Mouse (Mus musculus): ENCODE data around the gene Chrdl2.
A peak's percentile ranks its signal among the peaks of the same experiment; 100 is the strongest.

Chrdl2 gene

DNA sequence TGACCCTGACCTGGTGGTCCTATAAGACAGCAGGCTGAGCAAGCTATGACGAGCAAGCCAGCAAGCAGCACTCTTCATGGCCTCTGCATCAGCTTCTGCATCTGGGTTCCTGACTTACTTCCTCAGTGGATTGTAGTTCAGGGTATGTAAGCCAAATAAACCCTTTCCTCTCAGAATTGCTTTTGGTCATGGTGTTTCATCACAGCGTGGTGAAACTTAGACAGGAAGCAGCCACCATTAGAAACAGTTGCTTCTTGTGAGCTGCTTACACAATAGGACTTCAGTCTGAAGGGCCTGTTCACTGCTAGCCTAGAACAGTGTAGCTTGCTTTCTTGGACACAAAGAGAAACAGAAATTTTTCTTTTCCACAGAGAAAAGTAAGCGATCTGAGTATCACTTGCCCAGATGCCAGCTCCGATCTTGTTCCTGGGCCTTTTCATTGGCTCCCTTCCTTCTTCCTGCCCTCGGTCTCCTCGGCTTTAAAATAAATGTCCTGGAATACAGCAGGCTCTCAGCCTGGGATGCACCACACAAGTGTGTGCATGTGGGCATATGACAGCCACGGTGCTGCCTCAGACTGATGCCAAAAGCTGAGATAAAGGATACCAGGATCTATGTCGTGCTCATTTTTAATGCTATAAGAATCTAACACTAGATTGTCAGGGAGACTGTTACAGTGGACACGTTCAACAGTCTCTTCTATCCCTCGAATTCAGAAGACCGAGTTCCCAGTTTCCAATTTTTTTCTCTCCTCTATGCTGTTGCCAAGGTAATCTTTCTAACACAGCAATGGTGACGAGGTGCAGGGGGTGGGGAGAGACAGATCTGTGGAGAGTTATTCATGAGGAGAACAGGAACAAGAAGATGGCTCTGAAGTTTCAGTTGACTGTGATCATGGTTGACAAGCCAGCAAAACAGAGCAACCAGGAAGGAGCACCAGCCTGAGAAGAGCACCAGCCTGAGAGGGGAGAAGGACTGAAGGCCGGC lies 23.4 kb upstream of the Chrdl2 start:
- DNase-seq (ENCODE audit: low spot score): no peak

DNA sequence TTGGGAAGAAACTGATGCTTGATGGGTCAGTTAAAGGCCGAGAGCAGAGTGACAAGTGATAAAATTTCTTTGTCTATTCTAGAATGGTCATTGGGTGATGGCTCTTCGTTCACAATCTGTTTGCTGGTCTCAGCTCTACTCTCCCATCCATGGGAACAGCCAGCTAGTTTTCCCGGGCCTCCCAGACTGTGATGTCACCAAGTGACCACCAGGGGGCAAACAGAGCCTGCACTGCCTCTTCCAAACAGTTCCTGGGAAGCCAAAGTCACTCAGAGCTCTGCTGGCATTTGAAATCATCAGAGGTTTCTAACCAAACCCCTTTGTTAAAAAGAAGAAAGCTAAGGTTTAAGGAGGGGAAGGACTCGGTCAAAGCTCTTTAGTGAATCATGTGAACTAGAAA lies 17.2 kb upstream of the Chrdl2 start:
- peak; percentile 93 for DNase-seq (ENCODE audit: low spot score)

DNA sequence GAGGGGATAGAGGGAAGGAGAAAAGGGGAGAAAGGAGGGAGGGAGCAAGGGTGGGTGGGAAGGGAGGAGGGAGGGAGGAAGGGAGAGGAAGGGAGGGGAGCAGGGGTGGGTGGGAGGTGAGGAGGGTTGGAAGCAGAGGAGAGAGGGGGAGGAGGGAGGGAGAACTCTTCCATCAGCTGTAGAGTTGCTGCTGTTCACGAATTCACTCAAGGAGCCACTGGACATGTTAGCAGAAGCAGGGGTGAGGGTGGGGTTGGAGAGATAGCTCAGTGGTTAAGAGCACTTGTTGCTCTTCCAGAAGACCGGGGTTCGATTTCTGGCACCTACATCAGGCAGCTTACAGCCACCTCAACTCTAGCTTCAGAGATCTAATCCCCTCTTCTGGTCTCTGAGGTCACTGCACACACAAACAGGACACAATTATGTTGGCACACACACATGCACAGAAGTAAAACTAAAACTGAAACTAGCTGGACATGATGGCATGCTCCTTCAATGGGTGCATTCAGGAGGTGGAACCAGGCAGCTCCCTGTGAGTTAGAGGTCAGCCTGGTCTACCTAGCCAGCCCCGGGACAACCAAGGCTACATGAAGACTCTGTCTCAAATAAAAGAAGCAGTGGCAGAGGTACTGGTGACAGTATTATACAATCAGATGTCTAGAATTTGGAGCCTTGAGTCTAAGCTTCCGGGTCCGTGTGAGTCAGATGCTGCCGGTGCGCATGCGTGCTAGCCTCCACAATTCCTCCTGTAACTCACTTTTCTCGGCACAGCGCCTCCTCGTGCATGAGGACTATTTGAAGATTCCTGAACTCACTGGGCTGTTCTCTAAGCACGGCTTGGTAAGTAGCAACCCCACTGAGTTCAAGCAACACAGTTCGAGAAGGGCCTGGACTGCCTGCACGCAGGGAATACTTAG lies 15.9 kb upstream of the Chrdl2 start:
- DNase-seq (ENCODE audit: low spot score): peak; percentile 67

DNA sequence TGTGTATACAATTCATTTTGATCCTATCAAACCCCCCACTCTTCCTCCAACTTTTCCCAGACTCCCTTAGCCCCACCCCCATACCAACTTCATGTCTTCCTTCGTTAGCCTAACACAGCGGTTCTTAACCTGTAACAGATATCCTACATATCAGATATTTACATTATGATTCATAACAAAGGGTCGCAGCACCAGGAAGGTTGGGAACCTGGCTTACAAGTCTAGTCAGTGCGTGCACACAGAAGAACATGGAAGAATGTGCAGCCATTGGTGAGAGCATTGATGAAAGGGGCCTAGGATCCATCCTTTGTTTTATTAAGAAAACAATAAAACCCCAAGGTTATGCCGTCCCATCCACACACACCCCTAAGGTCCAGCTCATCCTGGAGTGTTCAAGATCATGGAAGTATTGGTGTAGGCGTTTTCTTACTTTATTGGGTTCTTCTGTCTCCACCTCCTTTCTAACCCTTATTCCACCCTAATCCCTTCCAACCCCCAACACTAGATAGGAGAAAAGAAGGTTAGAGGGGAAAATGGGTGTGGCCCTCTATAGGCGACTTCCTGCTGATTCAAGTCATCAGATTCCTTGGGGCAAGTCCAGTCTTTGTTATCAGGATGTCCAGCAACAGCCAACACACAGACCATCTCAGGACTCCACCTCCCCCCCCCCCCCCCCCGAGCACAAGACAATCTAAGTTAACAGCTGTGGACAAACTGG lies 14.8 kb upstream of the Chrdl2 start:
- no peak for DNase-seq (ENCODE audit: low spot score)

DNA sequence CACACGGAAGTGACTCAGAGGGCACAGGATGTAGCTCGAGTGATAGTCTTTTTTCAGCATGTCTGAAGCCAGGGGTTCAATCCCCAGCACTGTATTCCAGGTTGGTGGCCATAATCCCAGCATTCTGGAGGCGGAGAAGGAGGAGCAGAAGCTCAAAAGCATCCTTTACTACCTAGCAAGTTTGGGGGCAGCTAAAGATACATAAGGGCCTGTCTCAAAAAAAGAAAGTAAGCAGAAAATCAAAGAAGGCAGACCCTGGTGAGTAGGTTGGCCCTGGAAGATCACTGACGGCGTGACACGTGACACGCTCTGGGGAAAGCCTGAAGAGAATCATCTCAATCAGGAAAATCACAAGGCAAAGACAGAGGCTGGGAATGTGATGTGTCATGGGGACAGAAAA lies 12.8 kb upstream of the Chrdl2 start:
- no peak for DNase-seq (ENCODE audit: low spot score)

DNA sequence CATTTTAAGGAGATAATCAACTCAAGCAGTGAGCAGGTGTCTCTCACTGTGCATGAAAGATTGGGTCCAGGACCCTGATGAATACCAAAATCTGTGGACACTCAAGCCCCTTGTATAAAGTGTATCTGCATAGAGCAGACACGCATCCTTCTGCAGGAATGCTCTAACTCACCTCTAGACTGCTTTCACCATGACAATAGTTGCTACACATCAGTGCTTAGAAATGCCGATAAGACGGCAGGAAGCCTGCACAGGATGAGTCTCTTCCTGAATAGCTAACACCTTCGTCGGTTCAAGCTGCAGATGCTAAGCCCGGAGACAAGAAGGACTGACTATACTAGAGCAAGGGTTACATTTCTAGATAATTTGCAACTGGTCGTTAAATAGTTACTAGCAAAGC lies 10.8 kb upstream of the Chrdl2 start:
- no peak for DNase-seq (ENCODE audit: low spot score)

DNA sequence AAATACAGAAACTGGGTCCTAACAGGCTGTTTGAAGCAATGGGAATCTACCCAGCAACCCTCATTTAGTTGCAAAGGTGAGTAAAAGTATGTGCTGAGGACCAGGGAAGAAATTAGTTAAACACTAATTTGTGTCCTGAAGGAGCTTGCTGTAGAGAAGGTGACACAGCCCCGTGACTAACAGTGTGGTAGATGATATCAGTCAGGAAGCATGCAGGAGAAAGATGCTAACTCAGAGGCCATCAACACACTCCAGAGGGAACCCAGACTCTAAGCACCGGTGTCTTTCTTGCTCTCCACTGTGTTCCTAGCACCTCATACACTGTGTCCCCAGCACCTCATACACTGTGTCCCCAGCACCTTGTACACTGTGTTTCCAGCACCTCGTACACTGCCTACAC lies 7.3 kb upstream of the Chrdl2 start:
- DNase-seq (ENCODE audit: low spot score): no peak

DNA sequence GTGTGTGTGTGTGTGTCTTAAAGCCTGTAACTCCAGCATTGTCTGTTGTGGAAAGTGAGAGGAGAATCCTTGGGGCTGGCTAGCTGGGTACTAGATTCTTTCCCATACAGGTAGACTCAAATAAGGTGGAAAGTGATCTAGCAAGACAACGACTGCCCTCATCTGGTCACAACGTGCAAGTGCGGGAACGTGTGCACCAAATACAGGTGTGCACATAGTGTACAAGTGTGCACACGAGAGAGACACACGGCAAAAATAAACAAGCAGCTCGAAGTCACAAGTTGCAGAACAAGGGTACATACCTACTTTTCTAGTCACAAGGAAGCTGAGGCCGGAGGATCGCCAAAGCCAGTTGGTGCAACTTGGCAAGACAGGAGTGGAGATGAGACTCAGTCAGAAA lies 2.2 kb upstream of the Chrdl2 start:
- DNase-seq (ENCODE audit: low spot score): no peak

DNA sequence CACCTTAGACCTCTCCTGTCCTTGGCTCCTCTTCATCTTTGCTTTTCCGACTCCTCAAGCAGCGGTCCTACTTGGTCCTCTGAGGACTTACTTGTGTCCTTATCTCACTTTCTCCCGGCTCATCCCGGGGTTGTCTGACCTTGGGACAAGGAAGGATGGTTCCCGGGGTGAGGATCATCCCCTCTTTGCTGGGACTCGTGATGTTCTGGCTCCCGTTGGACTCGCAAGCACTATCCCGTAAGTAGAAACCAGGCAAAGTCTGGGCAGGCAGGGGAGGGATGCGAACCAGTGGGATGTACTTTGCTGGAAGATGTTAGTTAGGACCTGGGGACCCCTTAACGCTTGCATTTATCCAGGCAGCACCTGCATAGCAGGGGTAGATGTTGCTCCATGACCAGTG lies 439 bp downstream of the Chrdl2 start:
- no peak for DNase-seq (ENCODE audit: low spot score)

DNA sequence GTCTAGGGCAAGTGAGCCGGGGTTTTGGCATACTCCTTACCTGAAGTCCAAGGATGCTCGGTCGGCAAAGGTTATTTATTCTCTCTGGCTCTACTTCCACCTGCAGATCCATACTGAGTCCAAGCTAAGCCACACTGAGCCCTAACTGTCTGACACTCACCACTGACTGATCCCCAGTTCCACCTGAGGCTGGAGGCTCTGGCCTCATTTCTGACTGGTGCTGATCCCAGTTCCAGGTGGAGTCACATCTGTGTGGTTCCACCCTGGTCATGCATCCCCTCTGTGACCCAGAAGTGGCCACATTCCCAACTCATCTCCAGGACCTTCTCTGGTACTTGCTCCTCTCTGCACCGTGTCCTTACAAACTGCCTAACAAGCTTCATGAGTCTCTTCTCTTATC lies 2.8 kb downstream of the Chrdl2 start:
- no peak for DNase-seq (ENCODE audit: low spot score)

DNA sequence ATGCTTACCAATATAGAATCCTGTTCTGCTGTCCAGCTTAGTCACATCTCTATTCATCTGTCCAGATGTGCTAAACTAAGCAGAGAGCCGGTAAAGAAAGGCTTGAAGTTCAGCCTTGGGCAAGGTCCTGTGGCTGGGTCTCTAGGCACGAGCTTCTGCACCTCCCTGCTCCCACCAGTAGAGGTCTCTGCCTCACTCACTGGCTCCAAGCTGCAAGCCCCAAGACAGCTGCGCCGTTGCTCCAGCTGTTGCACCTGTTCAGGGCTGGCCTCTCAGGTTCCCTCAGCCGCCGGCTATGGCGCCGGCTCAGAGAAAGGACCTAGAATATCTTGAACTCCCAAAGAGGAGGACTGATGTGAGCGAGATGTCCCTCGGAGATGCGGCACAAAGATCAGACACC lies 3.7 kb downstream of the Chrdl2 start:
- DNase-seq (ENCODE audit: low spot score): peak; percentile 86

DNA sequence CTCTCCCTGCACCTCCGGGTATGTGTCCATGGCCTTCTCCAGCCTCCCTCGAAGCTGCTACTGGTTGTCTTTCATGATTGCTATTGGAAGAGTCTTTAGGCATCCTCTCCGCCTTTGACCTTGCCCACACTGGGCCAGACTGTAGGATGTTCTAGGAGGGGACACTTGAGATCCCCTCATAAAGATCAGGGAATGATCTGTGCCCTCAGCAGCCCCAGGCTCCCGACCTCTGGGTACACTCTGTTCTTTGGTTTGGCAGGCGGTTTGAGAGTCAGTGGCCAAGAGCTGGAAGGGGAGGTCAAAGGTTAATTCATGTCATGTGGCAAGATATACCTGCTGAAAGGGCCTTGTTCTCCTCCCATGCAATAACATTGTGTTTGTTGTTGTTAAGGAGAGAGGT lies 4.7 kb downstream of the Chrdl2 start:
- no peak for DNase-seq (ENCODE audit: low spot score)

DNA sequence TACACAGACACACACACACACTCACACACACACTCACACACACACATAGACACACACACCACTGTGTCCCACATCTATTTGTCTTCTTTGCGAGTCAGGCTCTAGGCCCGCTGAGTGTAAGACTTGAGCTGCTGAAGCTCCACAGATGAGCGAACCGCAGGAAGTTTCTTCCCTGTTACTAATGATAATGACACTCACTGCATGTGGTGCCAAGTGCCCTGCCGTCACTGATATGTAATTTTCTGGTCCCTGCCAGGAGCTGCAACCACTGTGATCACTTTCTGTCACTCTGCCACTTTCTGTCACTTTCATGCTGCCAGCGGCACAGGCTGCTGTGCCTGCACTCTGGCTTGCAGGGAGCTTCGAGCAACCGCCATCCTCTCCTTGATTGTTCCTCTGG lies 6.1 kb downstream of the Chrdl2 start:
- no peak for DNase-seq (ENCODE audit: low spot score)

DNA sequence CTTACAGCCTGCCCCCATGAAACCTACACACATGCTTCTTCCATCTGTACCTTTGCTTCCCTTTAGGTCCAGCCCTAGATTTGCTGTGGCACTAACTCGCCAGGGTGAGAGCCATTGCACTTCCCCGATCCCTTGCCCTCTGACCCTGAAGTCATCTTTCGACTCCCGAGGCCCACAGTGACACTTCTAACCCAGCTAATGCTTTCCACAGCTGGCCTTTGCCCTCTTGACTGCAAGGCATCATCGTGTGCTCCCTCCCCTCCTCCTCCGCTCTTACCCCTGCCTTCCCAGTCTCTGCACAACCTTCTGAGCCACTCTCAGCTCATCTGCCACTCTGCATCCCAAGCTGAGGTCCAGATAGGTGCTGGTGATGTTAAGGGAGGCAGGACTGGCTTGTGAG lies 6.5 kb downstream of the Chrdl2 start:
- DNase-seq (ENCODE audit: low spot score): no peak

DNA sequence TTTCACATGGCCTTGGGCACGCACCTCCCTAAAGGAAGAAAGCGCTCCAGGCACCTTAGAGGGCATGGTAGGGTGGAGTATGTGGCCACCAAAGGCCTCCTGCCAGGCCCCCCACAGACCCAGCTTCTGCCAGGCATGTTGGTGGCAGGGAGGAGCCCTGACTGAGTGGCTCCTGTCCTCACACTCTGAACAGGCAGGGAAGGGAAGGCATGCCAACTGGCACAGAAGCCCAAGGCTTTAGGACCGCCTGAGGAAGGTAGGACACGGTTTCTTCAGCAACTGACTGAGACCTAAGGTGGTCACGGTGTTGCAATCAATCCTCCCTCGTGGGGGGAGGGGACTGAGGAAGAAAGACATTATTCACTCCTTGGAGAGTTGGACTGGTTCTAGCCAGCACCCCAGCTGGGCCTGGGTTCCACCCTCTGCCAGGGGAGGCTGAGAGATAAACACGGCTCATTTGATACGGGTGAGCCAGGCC lies 8.2 kb downstream of the Chrdl2 start:
- DNase-seq (ENCODE audit: low spot score): no peak

DNA sequence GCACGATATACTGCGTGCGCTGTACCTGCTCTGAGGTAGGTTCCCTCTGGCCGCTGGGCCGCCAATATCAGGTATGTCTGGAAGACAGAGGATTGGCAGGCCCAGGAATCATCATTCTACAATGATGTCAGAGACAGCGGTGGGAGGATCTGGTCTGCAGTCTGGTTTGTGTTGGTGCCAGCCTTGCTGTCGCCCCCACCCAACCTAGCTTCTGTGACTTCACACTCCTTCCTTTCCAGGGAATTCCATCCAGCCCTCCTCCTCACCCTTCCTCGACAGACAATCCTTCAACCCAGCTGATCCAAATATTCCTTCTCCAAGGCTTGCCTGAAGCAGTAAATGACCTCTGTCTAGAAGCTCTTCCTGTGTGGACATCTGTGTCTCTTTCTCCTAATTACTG lies 11.1 kb downstream of the Chrdl2 start:
- no peak for DNase-seq (ENCODE audit: low spot score)

DNA sequence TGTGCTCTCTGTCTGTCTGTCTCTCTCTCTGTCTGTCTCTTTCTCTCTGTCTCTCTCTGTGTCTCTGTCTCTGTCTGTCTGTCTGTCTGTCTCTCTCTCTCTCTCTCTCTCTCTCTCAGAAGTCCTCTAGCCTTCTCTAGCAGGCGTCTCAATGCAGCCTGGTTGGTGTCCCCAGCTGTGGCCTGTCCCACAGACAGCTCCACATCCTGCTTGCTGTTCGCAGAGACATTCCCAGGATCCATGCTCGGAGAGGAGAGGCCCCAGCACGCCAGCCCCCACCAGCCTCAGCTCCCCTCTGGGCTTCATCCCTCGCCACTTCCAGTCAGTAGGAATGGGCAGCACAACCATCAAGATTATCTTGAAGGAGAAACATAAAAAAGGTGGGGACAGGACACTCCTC lies 21.4 kb downstream of the Chrdl2 start:
- DNase-seq (ENCODE audit: low spot score): no peak

DNA sequence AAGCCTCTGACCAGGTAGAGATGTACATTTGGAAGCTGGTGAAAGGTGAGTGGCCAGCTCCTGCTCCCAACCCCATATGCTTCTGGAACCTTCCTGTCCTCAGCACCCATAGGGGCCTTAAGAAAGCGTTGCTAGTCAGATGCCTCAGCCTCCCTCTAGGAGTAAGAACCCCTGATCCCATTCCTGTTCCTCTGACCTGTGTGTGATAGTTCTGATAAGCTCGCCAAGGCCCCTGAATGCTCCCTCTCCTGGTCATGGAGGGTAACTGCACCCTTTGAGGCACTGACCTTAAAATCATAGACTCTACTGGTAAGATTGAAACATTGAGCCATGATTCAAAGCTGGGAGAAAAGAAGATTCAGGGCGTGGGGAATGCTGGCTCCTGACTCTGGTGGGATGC lies 23.3 kb downstream of the Chrdl2 start:
- peak; percentile 67 for DNase-seq (ENCODE audit: low spot score)

DNA sequence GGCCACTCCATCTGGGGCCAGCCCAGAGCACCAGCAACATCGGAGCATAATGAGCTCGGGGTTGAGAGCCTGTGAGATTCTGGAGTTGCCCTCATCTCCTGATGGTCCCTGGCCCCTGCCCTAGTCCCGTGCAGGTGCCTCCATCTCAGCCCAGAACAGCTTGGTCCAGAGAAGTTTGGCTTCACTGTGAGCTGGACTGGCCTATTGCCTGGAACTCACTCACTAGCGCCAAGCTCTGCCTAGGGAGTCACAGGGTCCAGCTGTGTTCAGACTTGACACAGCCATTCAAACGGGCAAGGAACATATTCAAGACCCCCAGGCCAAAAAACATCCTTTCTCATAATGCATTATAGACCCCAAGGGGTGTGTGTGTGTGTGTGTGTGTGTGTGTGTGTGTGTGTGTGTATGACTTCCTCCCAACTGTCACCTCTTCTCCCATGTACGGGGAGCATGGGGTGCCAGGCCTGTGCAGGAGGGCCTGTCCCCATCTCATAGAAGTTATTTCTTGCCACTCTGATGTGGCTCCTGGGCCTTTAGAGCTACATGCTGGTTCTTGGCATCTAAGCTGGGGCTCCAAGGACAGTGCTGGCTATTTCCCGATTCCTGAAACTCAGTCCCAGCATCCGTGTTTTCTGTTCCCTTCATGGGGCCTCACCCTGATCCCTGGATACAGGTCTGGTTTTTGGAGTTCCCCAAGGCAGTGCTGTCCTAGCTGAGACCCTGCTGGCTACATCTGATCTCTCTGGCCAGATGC lies 25.2 kb downstream of the Chrdl2 start:
- DNase-seq (ENCODE audit: low spot score): no peak

DNA sequence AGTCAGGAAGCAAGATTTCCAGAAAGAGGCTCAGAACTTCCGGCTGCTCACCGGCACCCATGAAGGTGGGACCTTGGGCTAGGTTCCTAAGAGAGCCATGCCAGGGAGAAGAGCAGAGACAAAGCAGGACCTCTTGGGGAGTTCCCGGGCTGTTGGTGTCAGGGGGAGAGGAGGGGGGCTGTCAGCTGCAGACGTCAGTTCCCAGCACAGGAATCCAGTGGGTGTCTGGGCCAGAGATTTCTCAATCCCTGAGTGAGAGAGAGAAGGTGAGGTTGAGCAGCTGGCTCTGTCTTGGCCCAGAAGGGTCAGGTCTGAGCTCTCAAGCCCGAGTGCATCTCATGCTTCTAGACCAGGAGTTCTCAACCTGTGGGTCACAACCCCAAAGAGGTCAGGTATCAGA lies 27.7 kb downstream of the Chrdl2 start:
- DNase-seq (ENCODE audit: low spot score): no peak

DNA sequence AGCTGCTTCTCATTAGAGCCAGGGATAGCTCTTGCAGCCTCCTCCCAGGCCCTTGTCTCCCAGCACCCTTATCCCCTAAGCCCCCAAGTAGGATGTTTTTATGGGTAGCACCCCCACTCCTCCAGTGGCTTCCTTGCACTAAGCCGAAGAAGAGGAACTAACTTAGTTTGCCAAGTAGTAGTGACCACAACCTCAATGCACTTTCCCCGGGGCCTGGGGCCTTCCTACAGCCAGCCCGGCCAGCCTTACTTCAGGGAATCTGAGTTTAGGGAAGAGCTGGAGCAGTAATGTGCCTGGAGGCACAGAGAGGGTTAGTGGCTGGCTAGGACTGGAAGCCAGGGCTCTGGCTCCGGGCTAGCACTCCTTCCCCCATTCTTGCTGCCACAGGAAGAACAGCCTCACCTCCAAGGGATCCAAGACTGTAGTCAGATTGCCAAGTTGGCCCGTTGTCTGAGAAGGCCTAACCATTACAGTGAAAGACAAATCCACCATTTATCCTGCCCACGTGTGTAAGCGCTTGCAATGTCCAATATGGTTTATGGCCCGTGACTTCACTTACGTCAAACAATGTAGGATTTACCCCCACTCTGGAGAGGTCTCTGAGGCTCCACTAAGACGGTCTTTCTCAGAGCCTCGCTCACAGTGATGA lies 29.0 kb downstream of the Chrdl2 start:
- DNase-seq (ENCODE audit: low spot score): no peak

Data from retina, embryonic 14.5 days (tissue).